Mouse (Mus musculus) Muller cell, postnatal 12 days (primary cell): ENCODE data around the gene Ccdc28a.

ENCODE experiments used
- DNase-seq: peaks from one replicate; pipeline ENCODE4 v3.0.0-alpha.2; 2015; ENCODE audit errors: inconsistent ontology term

Gene Ccdc28a

DNA sequence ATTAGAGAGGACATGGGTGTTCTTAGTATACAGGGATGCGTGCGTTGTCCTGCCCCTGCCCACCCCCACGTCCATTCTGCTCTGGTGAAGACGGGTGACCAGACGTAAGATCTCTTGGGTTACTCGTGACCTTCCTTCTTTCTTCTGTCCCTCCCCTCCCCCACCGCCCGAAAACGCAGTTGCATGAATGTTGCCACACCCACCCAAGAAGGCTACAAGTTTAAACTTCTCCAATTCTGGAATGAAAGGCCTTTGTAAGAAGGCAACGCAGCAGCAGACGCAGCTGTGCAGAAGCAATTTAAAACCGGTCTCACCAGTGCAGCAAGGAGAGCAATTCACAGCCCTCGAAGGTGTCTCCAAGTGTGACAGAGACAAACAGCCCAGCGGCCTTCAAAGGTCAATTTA is 40.1 kb downstream of the Ccdc28a start:
- DNase-seq = no peak

DNA sequence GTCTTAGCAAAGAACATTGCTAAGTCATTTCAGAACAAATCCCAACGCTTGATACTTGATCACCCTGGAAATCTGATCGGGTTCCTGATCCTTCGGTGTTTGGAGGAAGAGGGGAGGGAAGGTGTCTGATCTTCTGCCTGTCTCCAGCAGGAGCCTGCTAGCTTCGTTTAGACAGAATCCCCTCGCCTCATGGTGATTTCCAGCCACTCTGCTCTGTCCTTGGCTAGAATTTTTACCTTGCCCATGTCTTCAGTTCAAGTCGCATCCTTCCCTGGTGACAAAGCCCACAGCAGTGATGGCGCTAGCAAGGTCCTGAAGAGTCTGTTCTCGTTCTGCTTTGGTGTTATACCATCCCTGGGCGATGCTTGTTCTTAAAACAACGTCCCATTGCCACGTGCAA is 40.6 kb downstream of the Ccdc28a start:
- DNase-seq = no peak

DNA sequence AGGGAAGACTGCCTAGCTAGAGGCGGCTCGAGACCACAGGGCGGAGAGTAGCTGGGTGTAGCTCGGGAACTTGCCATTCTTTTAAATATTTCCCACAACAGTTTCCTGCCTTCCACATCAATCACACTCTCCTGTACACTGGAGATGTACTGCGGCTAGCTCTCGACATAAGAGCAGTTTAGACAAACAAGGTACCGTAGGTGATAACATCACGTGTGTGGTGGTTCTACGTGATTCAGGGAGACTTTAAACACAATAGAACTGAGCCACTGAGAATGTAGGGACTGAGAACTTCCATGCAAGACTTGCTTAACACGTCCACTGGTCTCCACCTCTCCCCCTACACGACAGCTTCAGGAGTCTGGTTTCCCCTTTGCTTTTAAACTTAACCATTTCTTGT is 41.6 kb downstream of the Ccdc28a start:
- no peak for DNase-seq

DNA sequence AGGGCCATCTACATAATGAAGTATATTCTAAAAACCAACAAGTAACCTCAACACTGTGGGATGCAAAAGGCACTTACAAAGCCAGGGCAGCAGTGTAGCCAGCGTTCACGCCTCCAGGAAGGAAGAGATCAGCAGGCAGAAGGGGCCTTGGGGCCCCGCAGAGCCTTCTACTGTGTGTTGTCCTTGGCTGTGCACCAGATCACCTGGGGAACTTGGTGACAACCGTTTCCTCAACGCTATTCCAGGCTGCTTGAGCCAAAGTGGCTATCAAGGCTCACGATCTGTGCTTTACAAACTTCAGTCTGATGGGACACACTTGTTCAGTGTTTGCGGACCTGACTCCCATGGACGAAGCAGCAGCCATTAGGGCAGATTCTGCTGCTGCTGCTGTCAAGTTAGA is 43.1 kb downstream of the Ccdc28a start:
- DNase-seq = no peak

DNA sequence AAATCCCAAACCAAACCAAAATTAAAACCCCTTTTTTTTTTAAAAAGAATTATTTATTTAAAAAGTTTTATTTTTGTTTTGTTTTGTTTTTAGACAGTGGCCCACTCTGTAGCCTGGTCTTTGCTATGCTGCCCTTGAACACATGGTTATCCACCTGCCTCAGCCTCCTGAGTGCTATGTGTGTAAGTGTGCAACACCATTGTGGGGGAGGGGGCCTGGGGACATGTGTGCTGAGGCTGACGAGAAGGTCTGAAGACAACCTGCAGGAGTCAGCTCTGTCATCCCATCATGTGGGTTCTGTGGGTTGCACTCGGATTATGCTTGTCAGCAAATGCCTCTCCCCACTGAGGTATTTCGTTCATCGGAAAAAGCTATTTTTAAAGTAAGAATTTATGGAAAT is 45.3 kb downstream of the Ccdc28a start:
- no peak for DNase-seq

GRCm38 (mm10) chr10:18188564-18188963 is 46.2 kb downstream of the Ccdc28a start:
- DNase-seq = no peak

- no peak for DNase-seq
Observed at GRCm38 (mm10) chr10:18182246-18182645, 52.6 kb downstream of the Ccdc28a start.

DNA sequence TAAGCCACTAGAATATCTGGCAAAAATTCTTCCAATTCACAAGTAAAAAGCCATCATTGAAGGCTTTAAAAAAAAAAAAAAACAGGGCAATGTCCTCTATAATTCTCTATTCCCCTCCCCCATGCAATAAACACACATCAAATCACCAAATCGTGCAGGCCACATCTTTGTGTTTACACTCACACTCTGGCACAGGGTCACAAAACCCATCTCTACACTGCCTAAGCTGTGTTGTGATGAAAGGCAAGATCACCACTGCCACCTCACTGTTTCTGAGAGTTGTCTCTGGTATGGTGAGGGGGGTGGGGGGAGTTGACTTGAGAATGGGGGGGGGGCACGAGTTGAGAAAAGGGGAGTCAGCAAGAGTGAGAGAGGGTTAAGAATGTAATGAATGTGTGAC is 57.5 kb downstream of the Ccdc28a start:
- DNase-seq = no peak

- no peak for DNase-seq
Observed at GRCm38 (mm10) chr10:18176722-18177121, 58.1 kb downstream of the Ccdc28a start.

GRCm38 (mm10) chr10:18175087-18175486 is 59.7 kb downstream of the Ccdc28a start:
- DNase-seq = no peak
